Mouse (Mus musculus): ENCODE results near the gene Cox8c.

DNA sequence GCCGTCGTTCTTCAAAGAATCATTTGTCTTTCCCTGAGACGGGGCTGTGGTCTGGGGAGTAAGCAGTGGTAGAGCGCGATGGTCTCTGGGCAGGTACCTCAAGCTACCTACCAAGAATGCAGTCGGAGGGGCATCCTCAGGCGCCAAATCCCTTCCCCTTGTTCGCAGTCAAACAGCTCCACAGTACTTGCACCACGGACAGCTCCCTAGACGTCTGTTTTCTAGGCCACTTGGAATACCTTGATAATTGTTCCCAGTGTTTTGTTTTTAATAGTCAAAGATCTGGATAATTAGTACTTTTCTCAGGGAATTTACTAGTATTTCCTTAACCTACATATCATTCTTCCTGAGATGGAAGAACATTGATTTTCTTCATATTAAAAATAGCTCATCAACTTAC is 48.7 kb downstream of the Cox8c start:
- no peak for TF ChIP-seq POLR2A (IDR thresholded peaks at IDR 0.05; ENCODE audit: insufficient read length, low read depth)
- peak; percentile 35 for TF ChIP-seq REST (IDR thresholded peaks at IDR 0.05; ENCODE audit: insufficient read depth, insufficient read length)
- TF ChIP-seq TCF12 (IDR thresholded peaks at IDR 0.05; ENCODE audit: insufficient read depth, poor library complexity, severe bottlenecking): no peak
